In the genomic region with DNA sequence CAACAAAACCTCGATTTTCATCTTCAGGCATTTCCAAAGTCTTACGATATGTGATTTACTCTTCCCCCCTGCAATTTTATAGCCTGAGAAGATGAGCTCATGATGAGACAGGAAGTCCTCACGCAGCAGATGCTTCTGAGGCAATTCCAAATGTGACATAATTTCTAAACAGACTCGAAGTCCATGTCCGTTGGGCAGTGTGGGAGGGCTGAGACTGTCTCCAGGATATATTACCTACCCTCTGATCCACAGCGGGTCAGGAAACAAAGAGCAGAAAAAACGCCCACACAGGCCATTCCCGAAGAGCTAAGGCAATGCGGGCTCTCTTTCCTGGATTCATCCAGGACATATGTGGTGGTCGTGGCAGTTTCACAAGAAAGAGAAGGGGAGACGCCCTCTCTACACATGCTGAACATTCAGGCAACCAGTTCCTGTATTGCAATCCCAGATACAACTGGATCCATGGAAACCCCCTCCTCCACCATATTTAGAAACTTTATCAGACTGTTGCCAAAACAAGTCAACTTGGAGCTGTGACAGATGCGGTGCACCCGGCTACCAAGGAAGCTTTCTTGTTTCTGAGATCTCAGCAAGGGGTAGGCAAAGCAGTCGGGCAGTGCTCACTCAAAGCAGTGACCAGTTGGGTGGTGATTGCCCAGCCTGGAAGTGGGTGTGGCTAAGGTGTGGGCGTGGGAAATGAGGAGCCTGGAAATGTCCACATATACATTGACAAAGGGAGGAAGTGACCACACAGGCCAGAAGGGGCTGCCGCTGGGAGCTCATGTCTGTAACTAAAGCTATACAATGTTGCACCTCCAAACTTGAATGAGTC, we compare ENCODE assay signal across 13 mouse cellular contexts. TPM values are rescaled to one million over a fixed set of nuclear protein-coding genes. Genes with fewer than 3 reads are reported as not detected.
DNase-seq lines count a peak whose midpoint lies in the region; ATAC-seq and TF ChIP-seq lines count a peak whose summit lies in the region.
"Had no signal": no experiment of that assay in that cellular context is flagged by ENCODE, and none has a peak within 500 bp of the region (broad histone marks: within the 10 kb centered on the region; RNA-seq: fewer than 3 reads in every experiment).

No protein-coding gene starts in this region.

- H3K27ac ChIP-seq in heart, embryonic 13.5 days (replicated peaks): peak overlapping the region; percentile 61
- peak overlapping the region; percentile 70 for H3K27ac ChIP-seq in intestine, embryonic 15.5 days
- H3K27ac ChIP-seq: layer of hippocampus, adult 2 months had no signal

- H3K4me1 ChIP-seq in heart, embryonic 13.5 days: peaks cover 20% of the 10 kb centered on the region
- H3K4me1 ChIP-seq in intestine, embryonic 15.5 days (replicated peaks): peaks cover 6% of the 10 kb centered on the region; the same call in 1 of the 2 replicates

- peaks cover 67% of the 10 kb centered on the region for H3K27me3 ChIP-seq in heart, embryonic 13.5 days (replicated peaks)
- H3K27me3 ChIP-seq in intestine, embryonic 15.5 days (replicated peaks): no peaks in the 10 kb centered on the region
- H3K27me3 ChIP-seq in myocyte (ENCODE audit: control insufficient read depth, insufficient read depth, insufficient read length): no peaks in the 10 kb centered on the region

- no peaks in the 10 kb centered on the region for H3K79me2 ChIP-seq in myocyte (ENCODE audit: control insufficient read depth, insufficient read depth)

- DNase-seq in heart, adult 9 months (ENCODE audit: low spot score in 2 of 2): no peak
- peak; percentile 51 for DNase-seq in kidney, postnatal 14 days
- no peak for DNase-seq in kidney, adult 9 months
- no peak for DNase-seq in cerebellum, postnatal 36 days
- no peak for DNase-seq in urinary bladder, postnatal 10 days (ENCODE audit: low spot score)
- DNase-seq: cerebellum, postnatal 14 days; heart, postnatal 36 days; thymus, adult 2 months had no signal

- H3K4me3 ChIP-seq in heart, embryonic 13.5 days: no peak overlapping the region
- no peak overlapping the region for H3K4me3 ChIP-seq in intestine, embryonic 15.5 days (replicated peaks)
- no peak overlapping the region for H3K4me3 ChIP-seq in myocyte
- H3K4me3 ChIP-seq: layer of hippocampus, adult 2 months had no signal

- H3ac ChIP-seq in myocyte (ENCODE audit: control insufficient read depth, insufficient read length): no peak overlapping the region

- H3K9ac ChIP-seq in heart, embryonic 13.5 days: no peak overlapping the region
- no peak overlapping the region for H3K9ac ChIP-seq in intestine, embryonic 15.5 days

- 0 out of 2 replicates have a peak, but pooled peaks have one; percentile 17 for ATAC-seq in heart, embryonic 13.5 days (ENCODE audit: extremely low read depth, insufficient number of reproducible peaks, low FRiP score, low TSS enrichment)
- ATAC-seq in intestine, embryonic 15.5 days: peak; percentile 65
- ATAC-seq: activated CD4-positive, CD25-positive, alpha-beta regulatory T cell, adult 4 months had no signal

- no peak overlapping the region; the same call in 1 of the 2 replicates for H3K4me2 ChIP-seq in heart, embryonic 13.5 days
- H3K4me2 ChIP-seq in intestine, embryonic 15.5 days (replicated peaks): 0 out of 2 replicates have a peak overlapping the region, but pooled peaks have one; percentile 9
- peak overlapping the region; percentile 41 for H3K4me2 ChIP-seq in myocyte (ENCODE audit: low read depth)

- H3K9me3 ChIP-seq in heart, embryonic 13.5 days: no peaks in the 10 kb centered on the region
- H3K9me3 ChIP-seq in intestine, embryonic 15.5 days: no peaks in the 10 kb centered on the region

- 59% methylated on average over 16 of the region's 16 CpGs for WGBS in heart, embryonic 13.5 days
- WGBS in intestine, embryonic 15.5 days: 39% methylated on average over 16 of the region's 16 CpGs

- TF ChIP-seq POLR2A in myocyte (IDR thresholded peaks at IDR 0.05; ENCODE audit: insufficient read length, low read depth): no peak

- no peaks in the 10 kb centered on the region for H3K36me3 ChIP-seq in heart, embryonic 13.5 days
- no peaks in the 10 kb centered on the region for H3K36me3 ChIP-seq in intestine, embryonic 15.5 days
- no peaks in the 10 kb centered on the region for H3K36me3 ChIP-seq in myocyte (ENCODE audit: control insufficient read depth, insufficient read depth)

TF ChIP-seq in myocyte, 11 proteins besides CTCF, POLR2A, EP300 and RAD21:
- no peak for TF ChIP-seq E2F4 (IDR thresholded peaks at IDR 0.05; ENCODE audit: insufficient read depth)
- no peak for TF ChIP-seq MYOD1 (IDR thresholded peaks at IDR 0.05; ENCODE audit: control insufficient read depth in 1 of 3, insufficient read length in 2 of 3, low read depth in 2 of 3)
- no peak for TF ChIP-seq USF1 (IDR thresholded peaks at IDR 0.05; ENCODE audit: low read depth)
- no peak for TF ChIP-seq POLR2AphosphoS2 (IDR thresholded peaks at IDR 0.05; ENCODE audit: insufficient read length, low read depth)
- no peak for TF ChIP-seq TCF3 (IDR thresholded peaks at IDR 0.05; ENCODE audit: insufficient read length, low read depth)
- no peak for TF ChIP-seq TCF12 (IDR thresholded peaks at IDR 0.05; ENCODE audit: insufficient read depth, poor library complexity, severe bottlenecking)
- TF ChIP-seq MAX (IDR thresholded peaks at IDR 0.05; ENCODE audit: low read depth): no peak
- TF ChIP-seq SRF (IDR thresholded peaks at IDR 0.05; ENCODE audit: control insufficient read depth, insufficient read length, low read depth): no peak
- no peak for TF ChIP-seq MYOG (IDR thresholded peaks at IDR 0.05; ENCODE audit: control insufficient read depth in 1 of 3, insufficient read depth in 1 of 3, insufficient read length in 2 of 3, low read depth in 2 of 3)
- TF ChIP-seq REST (IDR thresholded peaks at IDR 0.05; ENCODE audit: insufficient read depth, insufficient read length): no peak
- no peak for TF ChIP-seq CEBPB (IDR thresholded peaks at IDR 0.05; ENCODE audit: insufficient read depth, poor library complexity, severe bottlenecking)

RNA-seq across cellular contexts. Expression of gene Bdkrb2, which starts 51.1 kb away (rescaled TPM):
- polyA plus RNA-seq in heart, embryonic 13.5 days (2015; fragmentation: Nextera tagmentation; extraction: Ambion mirVana): 0.91 and 1.1 TPM in 2 replicates
- polyA plus RNA-seq in intestine, embryonic 15.5 days (2015; fragmentation: Nextera tagmentation; extraction: Ambion mirVana): 4.5 and 4.6 TPM in 2 replicates
- 2.2 TPM for polyA plus RNA-seq in myocyte (2012; fragmentation: generic; extraction: Trizol)
- polyA plus RNA-seq: activated CD4-positive, CD25-positive, alpha-beta regulatory T cell, adult 4 months had no signal

RNA-seq across cellular contexts. Expression of gene D430019H16Rik, which starts 58.2 kb away (rescaled TPM):
- polyA plus RNA-seq in heart, embryonic 13.5 days (2015; fragmentation: Nextera tagmentation; extraction: Ambion mirVana): 0.48 and 0.72 TPM in 2 replicates
- 0.78 and 1.4 TPM in 2 replicates for polyA plus RNA-seq in intestine, embryonic 15.5 days (2015; fragmentation: Nextera tagmentation; extraction: Ambion mirVana)
- 0.02 TPM for polyA plus RNA-seq in myocyte (2012; fragmentation: generic; extraction: Trizol)
